Mouse (Mus musculus) urinary bladder, postnatal 36 days (tissue): ENCODE measurements around the gene Pcolce.
A peak's percentile ranks its signal among the peaks of the same experiment; 100 is the strongest.
"Not testable (repeated sequence)": the region's sequence is repeated elsewhere in the genome, so short reads cannot be mapped to it uniquely, and the experiment has no call there.

Experiments
- DNase-seq, 2 experiments: peaks; one replicate each; pipeline ENCODE4 v3.0.0; 2022; ENCODE audit warnings: low spot score in 2 of 2, mixed read lengths in 1 of 2

Gene Pcolce

GRCm38 (mm10) chr5:137629906-137630545 is 16.4 kb upstream of the Pcolce start:
- DNase-seq: peak in 1 of 2 experiments; percentile 38

- DNase-seq: no peak
Observed at GRCm38 (mm10) chr5:137629306-137629721, 15.7 kb upstream of the Pcolce start.

- DNase-seq: peak; percentile 95 to 99
Observed at GRCm38 (mm10) chr5:137628498-137629305, 15.1 kb upstream of the Pcolce start, which contains the start of the genes Fbxo24, Lrch4 and Gm20605. Gene Fbxo24 (minus strand): TSS chr5:137629002. Gene Lrch4 (plus strand): TSS chr5:137629121. Gene Gm20605 (plus strand): TSS chr5:137629175.

GRCm38 (mm10) chr5:137627991-137628390 is 14.4 kb upstream of the Pcolce start:
- DNase-seq: no peak

GRCm38 (mm10) chr5:137623937-137624530 is 10.4 kb upstream of the Pcolce start:
- DNase-seq: no peak

- no peak for DNase-seq
Observed at GRCm38 (mm10) chr5:137615347-137615746, 1.8 kb upstream of the Pcolce start.

- DNase-seq: not testable (repeated sequence)
Observed at GRCm38 (mm10) chr5:137614921-137615320, 1.3 kb upstream of the Pcolce start.

- peak in 1 of 2 experiments; percentile 26 for DNase-seq
Observed at GRCm38 (mm10) chr5:137613076-137613475, 508 bp downstream of the Pcolce start.

- peak; percentile 35 to 69 for DNase-seq
Observed at GRCm38 (mm10) chr5:137611245-137611602, 2.4 kb downstream of the Pcolce start.

- DNase-seq: peak; percentile 25 to 62
Observed at GRCm38 (mm10) chr5:137610548-137611244, 2.9 kb downstream of the Pcolce start.

GRCm38 (mm10) chr5:137610056-137610455 is 3.5 kb downstream of the Pcolce start:
- no peak for DNase-seq

- DNase-seq: no peak
Observed at GRCm38 (mm10) chr5:137609292-137609691, 4.3 kb downstream of the Pcolce start.

- no peak for DNase-seq
Observed at GRCm38 (mm10) chr5:137608654-137609190, 4.9 kb downstream of the Pcolce start.

GRCm38 (mm10) chr5:137607860-137608653 is 5.5 kb downstream of the Pcolce start:
- no peak for DNase-seq

- DNase-seq: no peak
Observed at GRCm38 (mm10) chr5:137601365-137601729, 12.2 kb downstream of the Pcolce start.

- peak; percentile 95 to 96 for DNase-seq
Observed at GRCm38 (mm10) chr5:137600619-137601364, 12.8 kb downstream of the Pcolce start, which contains the start of gene Mospd3. Gene Mospd3 (minus strand): TSS chr5:137601058.

GRCm38 (mm10) chr5:137600281-137600618 is 13.3 kb downstream of the Pcolce start:
- DNase-seq: no peak

- no peak for DNase-seq
Observed at GRCm38 (mm10) chr5:137599600-137599999, 14.0 kb downstream of the Pcolce start.

- no peak for DNase-seq
Observed at GRCm38 (mm10) chr5:137598100-137598826, 15.3 kb downstream of the Pcolce start.
